Mouse (Mus musculus) left cerebral cortex, postnatal 25 days (tissue): Measurements from ENCODE around the gene Cdon. TPM values are rescaled to one million over a fixed set of nuclear protein-coding genes. Genes with fewer than 3 reads are reported as not detected.
"Not testable (repeated sequence)": the region's sequence is repeated elsewhere in the genome, so short reads cannot be mapped to it uniquely, and the experiment has no call there.

ENCODE experiments used
- DNase-seq, 2 experiments: peaks; one replicate each; pipeline ENCODE4 v3.0.0; 2022; ENCODE audit warnings: low spot score in 2 of 2, mixed read lengths in 1 of 2
- intact Hi-C: fragments of 180-260 bp; cut with DNase I; formaldehyde crosslinking; loops from one replicate; pipeline ENCODE4 v1.15.1; 2025
- total RNA-seq, 2 experiments: library from RNA; stranded (reverse); gene quantifications; 2 replicates each; pipeline ENCODE4 v1.2.3; 2021

The Cdon gene
- total RNA-seq, 2 experiments from 2014 or later = 7.4 to 7.7 TPM

GRCm38 (mm10) chr9:35431396-35431795, 10.5 kb downstream of the Cdon start:
- DNase-seq = no peak
- intact Hi-C loops = no loop called here

- intact Hi-C loops, DNase-seq: not testable (repeated sequence)
Observed at GRCm38 (mm10) chr9:35432717-35433297, 11.9 kb downstream of the Cdon start.

GRCm38 (mm10) chr9:35434340-35434739, 13.4 kb downstream of the Cdon start:
- no peak for DNase-seq
- intact Hi-C loops = no loop called here

GRCm38 (mm10) chr9:35435565-35435964, 14.6 kb downstream of the Cdon start:
- no peak for DNase-seq
- intact Hi-C loops = no loop called here

- peak in 1 of 2 experiments; percentile 67 for DNase-seq
- intact Hi-C loops = loop anchor here (1.0 kb wide), 1 partner anchor 14 kb away; no protein-coding TSS in a partner anchor
Observed at GRCm38 (mm10) chr9:35438286-35439061, 17.5 kb downstream of the Cdon start.

GRCm38 (mm10) chr9:35439062-35439442, 18.1 kb downstream of the Cdon start:
- intact Hi-C loops = loop anchor here (1.0 kb wide), 1 partner anchor 15 kb away; no protein-coding TSS in a partner anchor
- DNase-seq = peak; percentile 73 to 92

- intact Hi-C loops = loop anchor here (1.0 kb wide), 1 partner anchor 15 kb away; no protein-coding TSS in a partner anchor
- no peak for DNase-seq
Observed at GRCm38 (mm10) chr9:35439754-35440153, 18.8 kb downstream of the Cdon start.

GRCm38 (mm10) chr9:35442476-35442875, 21.5 kb downstream of the Cdon start:
- intact Hi-C loops = no loop called here
- DNase-seq = no peak

GRCm38 (mm10) chr9:35443618-35444511, 22.9 kb downstream of the Cdon start:
- no peak for DNase-seq
- intact Hi-C loops = no loop called here

- no peak for DNase-seq
- intact Hi-C loops = no loop called here
Observed at GRCm38 (mm10) chr9:35444512-35444886, 23.6 kb downstream of the Cdon start.

GRCm38 (mm10) chr9:35446916-35447315, 26.0 kb downstream of the Cdon start:
- DNase-seq = no peak
- intact Hi-C loops = no loop called here

GRCm38 (mm10) chr9:35453311-35453710, 32.4 kb downstream of the Cdon start:
- intact Hi-C loops = no loop called here
- no peak for DNase-seq

- intact Hi-C loops = no loop called here
- DNase-seq = no peak
Observed at GRCm38 (mm10) chr9:35459594-35459993, 38.7 kb downstream of the Cdon start.

GRCm38 (mm10) chr9:35467264-35467817, 46.4 kb downstream of the Cdon start:
- DNase-seq = no peak
- intact Hi-C loops = no loop called here

- DNase-seq = no peak
- intact Hi-C loops = no loop called here
Observed at GRCm38 (mm10) chr9:35468913-35469312, 48.0 kb downstream of the Cdon start.

GRCm38 (mm10) chr9:35474104-35474724, 53.3 kb downstream of the Cdon start:
- peak in 1 of 2 experiments; percentile 28 for DNase-seq
- intact Hi-C loops = no loop called here

GRCm38 (mm10) chr9:35475394-35475793, 54.5 kb downstream of the Cdon start:
- intact Hi-C loops = no loop called here
- no peak for DNase-seq

GRCm38 (mm10) chr9:35479456-35479855, 58.5 kb downstream of the Cdon start:
- DNase-seq = peak; percentile 11 to 77
- intact Hi-C loops = loop anchor here (1.0 kb wide), 1 partner anchor 55 kb away; no protein-coding TSS in a partner anchor
